Mouse (Mus musculus): ENCODE measurements around the gene Clpb.

Clpb gene

DNA sequence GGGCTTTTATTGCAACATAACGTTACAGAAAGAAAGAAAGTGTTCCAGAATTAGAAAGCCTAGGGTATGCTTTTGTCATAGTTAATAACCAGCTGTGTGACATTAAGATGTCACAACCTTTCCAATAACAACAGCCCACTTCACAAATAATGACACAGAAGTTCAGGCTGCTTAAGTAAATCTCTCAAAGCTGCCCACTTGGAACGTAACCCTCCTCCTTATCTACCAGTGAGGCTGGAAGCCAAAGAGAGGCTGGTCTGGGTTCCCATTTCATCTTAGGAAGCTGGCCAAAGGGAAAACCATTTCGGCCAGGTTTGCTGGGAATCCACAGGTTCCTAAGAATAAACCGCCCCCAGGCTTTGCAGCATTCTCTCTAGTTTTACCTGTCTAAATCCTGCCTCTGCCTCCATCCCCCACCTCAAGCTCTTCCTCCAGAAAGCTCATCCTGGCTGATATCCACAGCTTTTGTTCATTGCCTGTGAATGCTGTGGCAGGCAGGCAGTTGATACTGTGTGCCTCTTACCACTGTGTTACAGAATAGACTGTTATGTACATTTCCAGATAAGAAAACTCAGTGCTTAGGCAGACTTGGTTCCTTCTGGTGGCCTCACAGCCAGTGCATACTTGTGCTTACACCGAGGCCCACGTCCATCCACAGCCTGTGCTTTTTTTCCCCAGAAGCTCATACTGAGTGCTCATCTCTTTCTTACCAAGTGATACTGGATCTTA is 12.8 kb downstream of the Clpb start:
- DNase-seq (ENCODE audit: low spot score) = no peak

DNA sequence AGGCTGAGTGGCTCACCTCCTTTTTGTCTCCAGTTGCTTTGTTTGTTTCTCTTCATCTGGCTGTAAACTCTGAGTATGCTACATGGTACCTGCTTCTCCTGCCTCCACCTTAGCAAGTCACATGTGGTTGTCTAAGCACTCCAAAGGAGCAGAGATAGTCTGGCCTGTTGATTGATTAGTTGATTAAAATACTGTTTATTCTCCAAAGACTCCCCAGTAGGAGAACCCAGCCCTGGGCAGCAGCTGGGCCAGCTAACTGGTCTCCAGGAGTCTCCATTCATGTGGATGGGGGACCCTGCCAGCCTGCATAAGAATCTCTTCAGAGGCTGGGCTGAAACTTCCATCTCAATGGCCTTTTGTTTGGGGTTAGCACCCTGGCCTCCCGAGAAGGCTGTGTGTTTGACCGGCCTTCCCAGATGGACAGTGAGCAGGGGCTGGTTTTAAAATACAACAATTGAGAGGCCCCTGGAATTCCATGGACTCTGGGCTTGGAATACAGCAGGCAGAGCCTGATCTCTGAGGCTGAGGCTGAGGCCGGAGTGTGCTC is 13.4 kb downstream of the Clpb start:
- no peak for DNase-seq (ENCODE audit: low spot score)

DNA sequence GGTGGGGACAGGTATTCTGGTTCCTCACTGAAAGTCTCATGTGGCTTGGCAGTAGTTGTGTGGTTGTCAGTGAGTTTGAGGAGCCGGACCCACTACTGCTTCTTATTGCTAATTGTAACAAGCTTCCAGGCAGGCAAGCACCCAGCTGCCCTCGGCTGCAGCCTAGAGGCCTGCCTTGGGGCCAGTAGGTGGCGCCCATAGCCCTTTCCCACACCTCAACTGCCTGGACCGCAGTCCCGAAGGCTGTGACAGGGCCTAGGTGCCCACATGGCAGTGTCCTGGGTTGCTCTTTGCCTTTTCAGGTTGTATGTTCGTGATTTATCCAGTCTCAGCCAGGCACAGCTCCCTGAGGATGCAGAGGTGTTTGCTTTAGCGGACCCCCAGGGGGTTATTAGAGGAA is 16.2 kb downstream of the Clpb start:
- DNase-seq (ENCODE audit: low spot score) = peak; percentile 47

DNA sequence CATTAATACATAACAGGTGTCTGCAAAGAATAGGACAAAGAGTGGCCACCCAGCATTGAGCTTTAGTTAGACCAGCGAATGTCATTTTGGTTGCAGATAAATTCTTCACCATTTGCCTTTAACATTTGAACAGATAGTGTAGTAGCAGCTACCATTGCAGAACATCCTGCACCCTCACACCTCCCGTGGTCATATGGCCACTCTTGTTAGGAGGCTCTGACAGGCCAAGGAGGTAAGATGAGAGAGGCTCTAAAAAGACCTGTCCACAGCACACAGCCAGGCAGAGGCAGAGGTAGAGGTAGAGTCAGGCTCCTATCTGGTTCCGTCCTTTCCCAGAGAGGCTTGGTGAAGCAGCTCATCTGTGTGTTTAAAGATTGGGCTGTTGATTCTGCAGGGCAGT is 17.5 kb downstream of the Clpb start:
- DNase-seq (ENCODE audit: low spot score) = no peak

DNA sequence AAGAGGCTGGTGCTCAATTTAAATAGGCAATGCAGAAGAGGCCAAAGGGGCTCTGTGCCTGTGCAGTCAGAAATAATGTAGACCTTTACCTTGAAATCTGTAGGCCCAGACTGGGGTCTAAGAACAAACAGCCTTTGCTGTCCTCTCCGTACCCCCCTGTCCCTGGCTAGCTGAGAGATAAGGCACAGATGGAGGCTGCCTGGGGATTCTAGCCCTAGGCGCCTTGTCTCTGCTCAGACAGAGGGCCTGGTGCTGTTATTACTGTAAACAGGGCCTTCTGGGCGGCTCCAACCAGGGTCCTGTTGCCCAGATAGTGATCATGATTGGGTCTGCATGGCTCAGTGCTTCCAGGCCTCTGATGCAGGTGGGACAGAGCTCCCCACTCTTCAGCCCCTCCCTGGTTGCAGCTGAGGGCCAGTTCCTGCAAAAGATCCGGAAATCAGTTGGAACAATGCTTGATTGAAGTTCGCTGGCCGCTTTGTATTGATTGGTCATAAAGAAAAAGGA is 18.2 kb downstream of the Clpb start:
- no peak for DNase-seq (ENCODE audit: low spot score)

DNA sequence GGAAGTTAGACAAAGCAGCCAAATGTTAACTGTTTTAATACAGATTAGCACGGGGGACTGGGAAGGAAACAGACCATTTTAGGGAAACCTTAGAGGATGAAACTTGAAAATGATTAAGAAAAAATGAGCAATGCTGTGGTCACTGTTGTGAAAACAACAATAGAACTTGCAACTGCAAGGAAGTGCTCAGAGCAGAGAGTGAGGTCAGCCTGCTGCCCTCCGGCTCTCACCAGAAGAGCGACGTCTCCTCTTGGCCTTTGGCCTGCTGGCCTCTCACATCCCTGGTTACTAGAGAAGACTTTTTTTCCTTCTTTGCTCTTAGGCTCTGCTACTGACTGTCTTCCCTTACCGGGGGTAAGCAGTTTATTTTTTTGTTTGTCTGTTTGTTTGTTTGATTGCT is 19.5 kb downstream of the Clpb start:
- DNase-seq (ENCODE audit: low spot score) = no peak

DNA sequence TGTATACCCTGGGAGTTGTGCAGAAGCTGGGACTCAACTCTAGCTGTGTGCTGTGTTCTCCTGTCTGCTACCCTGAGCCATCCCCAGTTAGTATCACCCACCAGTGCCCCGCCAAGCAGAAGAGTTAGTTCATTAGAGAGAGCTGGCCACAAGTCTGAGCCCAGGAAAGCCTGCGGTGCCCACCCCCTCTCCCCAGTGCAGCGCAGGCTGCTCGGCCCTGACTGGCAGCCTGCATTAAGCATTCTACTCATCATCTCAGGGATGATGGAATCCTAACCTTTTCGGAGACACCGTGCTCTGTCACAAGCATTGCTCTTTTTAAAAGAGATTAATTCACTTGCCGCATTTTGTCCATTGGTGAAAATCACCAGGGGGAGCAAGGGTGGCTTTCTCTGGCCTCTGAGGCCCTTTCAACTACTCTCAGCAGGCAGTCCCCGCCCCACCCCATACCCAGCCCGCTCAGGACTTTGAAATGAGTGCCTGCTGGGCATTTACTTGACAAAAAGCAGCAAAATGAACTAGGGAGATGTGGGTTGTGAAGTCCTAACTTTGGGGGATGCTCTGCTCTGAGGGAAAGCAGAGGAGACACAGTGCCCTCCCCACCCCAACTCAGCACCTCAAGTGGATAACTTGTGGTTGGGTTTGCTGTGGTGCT is 20.7 kb downstream of the Clpb start:
- no peak for DNase-seq (ENCODE audit: low spot score)

DNA sequence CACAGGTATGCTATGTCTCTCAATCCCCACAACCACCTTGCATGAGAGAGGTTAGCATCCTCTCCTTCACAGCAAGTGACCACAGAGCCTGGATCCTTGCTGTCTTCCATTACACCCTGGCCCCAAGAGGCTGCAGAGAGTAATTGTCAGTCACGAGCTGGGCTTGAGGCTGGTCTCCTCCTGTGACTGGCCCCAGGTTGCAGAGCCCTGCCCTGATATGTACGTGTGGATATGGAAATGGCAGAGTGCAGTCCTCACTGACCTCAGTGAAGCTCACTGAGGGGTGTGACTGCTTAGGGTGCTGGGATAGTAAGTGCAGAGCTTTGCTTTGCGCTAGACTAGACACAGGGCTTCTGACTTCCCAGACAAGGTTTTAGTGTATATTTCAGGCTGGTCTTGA is 21.2 kb downstream of the Clpb start:
- DNase-seq (ENCODE audit: low spot score) = no peak

DNA sequence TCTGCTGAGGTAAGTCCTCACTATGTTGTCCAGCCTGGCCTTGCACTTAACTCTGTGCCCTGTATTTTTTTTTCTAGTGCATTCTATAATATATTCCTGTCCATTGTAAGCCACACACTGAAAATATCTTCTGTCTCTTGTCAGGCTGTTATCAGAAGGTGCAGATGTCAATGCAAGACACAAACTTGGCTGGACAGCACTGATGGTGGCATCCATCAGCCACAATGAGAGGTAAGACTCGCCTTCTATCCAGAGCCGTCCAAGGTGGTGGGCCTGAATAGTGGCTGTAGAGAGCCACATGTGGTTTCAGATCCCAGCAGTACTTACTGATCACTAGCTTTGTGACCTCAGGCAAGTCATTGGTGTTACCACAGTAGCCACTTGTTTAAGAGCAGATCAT is 23.7 kb downstream of the Clpb start:
- no peak for DNase-seq (ENCODE audit: low spot score)

DNA sequence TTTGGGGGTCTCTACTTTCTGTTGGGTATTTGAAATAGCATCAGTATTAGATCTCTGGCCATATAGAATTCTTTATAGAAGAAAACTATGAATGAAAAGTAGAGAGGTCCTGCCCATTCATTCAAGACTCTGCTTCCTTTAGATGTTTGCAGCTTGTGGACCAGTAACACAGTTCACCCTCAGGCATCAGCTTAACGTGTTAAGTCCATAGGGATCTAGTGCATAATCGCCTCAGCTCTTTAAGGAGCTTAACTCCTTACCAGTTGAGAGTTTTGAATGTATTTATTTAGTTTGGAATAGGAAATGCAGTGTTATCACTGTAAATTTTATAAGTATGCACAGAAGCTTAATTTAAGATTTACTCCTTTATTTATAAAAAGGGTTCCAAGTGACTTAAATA is 27.0 kb downstream of the Clpb start:
- no peak for DNase-seq (ENCODE audit: low spot score)

DNA sequence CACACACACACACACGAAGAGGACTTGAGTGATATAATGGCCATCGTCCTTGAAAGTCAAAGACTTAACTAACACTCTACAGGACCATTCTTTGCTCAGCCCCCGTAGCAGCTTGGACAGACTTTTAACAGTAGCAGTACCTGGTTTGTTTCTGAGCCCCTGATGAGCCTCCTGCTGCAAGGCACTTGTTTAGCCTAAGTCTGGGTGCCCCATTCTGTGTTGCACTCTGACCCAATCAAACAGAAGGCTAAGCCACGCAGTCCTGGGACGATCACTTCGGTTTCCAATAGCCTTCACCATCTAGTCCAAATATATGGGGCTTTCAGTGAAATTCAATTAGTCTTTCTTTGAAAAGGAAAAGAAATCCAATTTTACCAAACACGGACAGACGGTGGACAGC is 28.4 kb downstream of the Clpb start:
- DNase-seq (ENCODE audit: low spot score) = no peak

DNA sequence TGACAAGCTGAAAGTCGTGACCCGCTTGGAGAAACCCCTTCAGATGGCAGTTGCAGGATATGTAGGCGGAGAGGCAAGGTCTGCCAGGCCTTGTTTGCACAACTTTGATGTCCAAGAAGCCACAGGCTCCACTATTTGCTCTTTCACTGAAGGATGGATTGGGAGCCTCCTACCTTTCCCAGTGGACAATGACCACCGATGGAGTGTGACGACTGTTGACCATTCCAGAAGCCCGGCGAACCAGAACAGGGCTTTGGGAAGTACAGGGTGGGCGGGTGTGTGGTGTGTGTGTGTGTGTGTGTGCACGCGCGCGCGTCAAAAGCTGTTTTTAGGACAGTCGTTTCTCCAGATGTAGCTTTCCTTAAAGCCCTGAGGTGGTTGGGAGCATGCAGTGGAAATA is 29.0 kb downstream of the Clpb start:
- DNase-seq (ENCODE audit: low spot score) = no peak

DNA sequence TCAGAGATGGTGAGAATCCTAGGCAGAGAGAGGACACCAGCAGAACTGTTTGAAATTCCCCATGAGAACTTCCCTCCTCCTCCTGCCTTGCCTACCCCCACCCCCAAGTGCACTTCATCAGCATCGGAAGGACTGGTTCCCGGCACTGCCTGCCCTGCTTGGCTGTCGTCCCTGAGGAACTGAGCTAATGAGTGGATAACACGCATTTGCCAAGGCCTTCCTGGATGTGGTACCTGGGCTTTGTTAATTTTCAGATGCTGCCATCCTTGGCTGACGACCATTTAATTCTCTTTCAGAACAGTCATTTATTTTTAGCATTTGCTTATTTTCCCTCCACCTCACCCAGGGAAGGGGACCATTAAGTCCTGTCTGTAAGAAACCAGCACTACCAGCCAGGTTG is 32.0 kb downstream of the Clpb start:
- no peak for DNase-seq (ENCODE audit: low spot score)

DNA sequence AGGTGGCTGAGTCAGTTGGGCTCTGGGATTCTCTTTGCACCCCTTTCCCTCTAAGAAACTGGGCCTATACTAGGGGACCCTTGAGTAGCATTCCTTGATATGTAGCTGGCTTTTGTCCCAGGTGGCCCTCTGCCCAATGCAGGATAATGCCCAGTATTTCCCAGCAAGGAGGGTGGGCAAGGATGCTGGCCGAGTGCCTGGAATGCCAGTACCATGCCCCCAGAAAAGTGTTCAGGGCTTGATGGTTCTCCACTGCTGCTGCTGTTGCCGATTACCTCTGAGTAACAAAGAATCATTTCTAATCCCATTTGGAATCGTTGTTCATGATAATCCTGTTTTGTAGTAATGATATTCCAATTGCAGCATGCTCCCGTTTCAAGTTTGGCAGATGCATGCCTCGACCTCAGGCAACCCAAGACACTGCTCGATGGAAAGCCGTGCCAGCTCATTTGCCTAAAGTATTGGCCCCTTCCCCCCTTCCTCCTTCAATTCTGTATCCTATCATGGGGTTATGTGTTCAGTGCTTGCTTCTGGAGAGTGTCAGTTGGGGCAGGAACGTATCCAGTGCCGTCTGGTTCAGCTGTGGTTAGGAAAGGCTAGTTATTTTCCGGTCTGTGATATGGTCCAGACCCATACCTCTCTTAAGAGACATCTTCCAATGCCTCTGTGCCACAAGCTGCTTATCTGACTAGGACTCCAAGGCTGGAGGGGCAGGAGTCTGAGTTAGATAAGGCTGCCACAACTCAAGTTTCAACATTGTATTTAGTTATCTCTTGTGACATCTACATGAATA is 33.7 kb downstream of the Clpb start:
- no peak for DNase-seq (ENCODE audit: low spot score)

DNA sequence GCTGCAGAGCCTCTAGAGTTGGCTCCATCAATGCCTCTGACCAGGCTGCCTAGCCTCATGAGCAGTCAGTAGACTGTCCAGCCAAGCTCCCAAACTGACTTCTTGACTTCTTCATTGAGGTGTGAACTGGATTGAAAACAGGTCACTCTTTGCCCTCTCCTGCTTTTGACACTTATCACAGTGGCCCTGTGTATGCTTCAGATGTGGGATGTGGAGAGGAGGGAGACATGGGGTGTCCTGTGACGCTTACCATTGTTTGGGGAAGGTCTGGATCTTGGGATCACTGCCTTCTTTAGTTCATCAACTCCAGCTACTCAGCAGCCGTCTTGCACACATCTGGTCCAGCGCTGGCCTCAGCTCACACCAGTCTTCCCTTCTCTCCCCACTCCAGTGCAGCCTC is 36.9 kb downstream of the Clpb start:
- DNase-seq (ENCODE audit: low spot score) = no peak

DNA sequence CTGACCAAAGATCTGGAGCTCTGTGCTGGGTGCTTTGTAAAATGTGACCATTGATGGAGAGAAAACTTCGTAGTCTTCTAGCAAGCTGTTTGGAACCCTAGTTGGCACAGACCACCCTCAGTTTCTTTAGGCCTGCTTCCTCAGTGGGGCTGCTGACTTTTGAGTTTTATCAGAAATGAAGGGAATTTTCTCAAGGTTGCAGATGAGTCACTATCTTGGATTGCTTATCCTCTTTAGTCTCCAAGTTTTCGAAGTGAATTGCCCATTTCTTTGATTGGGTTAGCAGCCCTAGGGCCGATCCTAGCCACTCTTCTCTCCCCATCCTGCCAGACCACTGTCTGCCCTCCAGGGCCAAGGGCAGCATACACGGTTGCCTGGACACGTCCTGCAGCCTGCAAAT is 39.3 kb downstream of the Clpb start:
- DNase-seq (ENCODE audit: low spot score) = no peak

DNA sequence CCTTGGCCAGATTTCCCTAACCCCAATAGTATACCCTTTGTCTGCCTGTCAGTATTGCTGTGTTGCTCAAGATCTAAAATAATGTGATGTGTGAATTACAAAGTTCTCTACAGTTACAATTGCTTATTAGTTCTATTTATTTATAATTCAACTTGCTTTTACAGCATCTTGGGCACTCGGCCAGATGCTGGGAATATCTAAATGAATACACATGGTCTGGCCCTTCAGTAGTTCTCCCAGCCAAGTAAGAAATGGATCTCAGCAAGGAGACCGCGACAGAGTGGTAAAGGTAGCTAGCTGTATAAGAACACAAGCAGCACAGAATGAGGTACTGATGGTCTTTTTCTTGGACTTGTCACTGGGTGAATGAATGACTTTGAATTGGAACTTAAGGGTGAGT is 46.2 kb downstream of the Clpb start:
- DNase-seq (ENCODE audit: low spot score) = no peak

DNA sequence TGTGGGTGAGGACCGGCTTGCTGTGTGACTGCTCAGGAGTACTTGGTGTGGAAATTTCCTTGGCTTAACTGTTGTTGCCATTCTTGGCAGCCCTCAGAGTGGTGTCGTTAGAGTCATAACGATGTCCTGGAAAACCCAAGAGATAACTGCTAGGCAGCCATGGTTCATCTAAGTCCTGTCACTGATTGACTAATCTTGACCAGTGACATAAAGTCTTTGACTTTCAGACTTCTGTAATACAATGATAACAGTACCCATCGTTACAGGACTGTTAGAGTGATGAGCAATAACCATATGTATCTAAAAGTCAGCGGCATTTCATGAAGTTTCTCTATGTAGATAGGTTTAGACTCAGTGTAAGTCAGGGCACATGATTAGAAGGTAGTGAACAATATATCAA is 46.8 kb downstream of the Clpb start:
- no peak for DNase-seq (ENCODE audit: low spot score)

DNA sequence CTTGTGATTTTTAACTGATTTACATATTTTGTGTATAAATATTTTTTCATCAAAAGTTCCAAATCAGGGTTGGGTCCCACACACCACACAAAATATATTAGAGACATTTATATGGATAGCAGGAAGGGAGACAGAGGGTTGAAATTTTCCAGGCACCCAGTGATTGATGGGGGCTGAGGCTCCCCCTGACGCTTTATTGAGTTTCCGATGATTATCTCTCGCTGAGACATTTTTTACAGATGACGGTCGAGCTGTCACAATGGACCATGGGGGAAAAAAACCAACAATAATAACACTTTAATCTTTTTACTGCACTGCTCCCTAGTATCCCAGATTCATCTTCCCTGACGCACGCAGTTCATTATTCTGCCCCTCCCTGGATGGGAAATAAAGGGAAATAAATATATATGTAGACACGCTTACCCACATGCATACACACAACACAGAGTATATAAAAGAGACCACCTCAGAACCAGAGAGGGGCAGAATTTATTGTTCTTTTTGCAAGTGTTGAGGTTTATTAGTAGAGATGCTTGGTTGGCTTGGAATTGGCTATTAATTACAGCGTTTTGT is 50.5 kb downstream of the Clpb start:
- no peak for DNase-seq (ENCODE audit: low spot score)

DNA sequence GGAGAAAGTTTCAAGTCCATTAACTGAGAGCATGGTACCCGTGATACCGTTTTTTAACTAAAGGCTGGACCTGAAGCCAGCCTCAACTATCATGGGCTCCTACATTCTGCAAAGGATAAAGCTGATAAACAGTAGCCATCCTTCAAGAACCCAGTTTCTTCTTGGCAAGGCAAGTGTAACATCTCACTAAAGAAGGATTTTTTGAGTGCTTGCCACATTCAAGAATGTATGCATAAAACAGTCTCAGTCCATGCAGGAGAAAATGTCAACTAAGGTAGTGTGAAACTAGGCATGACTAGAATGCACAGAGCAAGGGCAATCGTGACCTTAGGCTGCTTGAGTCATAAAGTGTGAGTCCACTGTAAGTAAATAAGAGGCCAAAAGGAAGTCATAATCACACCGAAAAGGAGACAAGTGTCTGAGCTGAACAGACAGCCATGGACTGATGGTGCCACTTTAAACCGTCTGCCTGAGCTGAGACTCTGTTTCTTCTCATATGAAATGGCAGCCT is 51.7 kb downstream of the Clpb start:
- no peak for DNase-seq (ENCODE audit: low spot score)

DNA sequence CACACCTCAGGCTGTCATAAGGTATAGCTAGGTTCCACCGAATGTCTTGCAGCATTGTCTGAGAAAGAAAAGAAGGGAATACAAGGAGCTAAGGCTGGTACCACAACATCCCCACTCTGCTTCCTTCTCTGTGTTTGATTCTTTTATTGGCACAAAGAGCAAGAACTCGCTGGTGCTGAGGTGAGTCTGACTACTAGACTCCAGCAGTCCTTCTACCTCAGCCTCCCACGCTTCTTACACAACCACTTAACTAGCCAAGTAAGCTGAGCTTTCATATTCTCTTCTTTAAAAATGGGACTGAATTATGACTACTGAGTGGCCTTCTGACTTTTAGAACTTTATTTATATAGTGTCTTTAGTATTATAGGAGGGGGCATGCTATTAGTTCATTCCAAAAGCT is 56.9 kb downstream of the Clpb start:
- DNase-seq (ENCODE audit: low spot score) = no peak

DNA sequence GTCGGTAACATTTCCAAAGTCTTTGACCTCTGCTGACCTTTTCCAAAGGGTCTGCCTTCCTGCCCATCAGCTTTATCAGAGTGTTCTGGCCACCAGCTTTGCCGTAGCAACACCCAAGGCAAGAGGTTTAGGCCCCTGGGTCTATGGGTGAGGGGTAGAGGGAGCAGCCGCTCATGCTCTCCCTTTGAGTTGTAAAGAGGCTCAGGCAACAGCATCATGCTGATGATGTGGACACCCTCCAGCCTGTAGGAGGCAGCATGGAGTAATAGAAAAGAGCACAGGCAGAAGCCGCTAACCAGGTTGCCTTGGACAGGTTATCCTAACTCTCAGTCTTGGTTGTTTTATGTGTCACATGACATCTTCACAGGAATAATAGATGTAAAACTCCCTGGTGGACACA is 61.6 kb downstream of the Clpb start:
- DNase-seq (ENCODE audit: low spot score) = no peak
